Mouse (Mus musculus): ENCODE data around the gene Acod1. TPM values are rescaled to one million over a fixed set of nuclear protein-coding genes. Genes with fewer than 3 reads are reported as not detected.

Acod1 gene
- polyA plus RNA-seq, 2 experiments: 0.06 to 0.08 TPM

GRCm38 (mm10) chr14:103077272-103078005 lies 30.7 kb downstream of the Acod1 start:
- 77% methylated on average over 9 of the region's 9 CpGs for WGBS (ENCODE audit: insufficient replicate concordance)

GRCm38 (mm10) chr14:103078006-103078912 lies 31.5 kb downstream of the Acod1 start:
- Histone ChIP-seq H3K27me3 (ENCODE audit: control insufficient read depth, insufficient read depth, low read length) (no peaks in the 10 kb centered on the region), H3K4me3 (ENCODE audit: insufficient read depth in 1 of 2, low read depth in 2 of 2, low read length in 2 of 2) (no peak overlapping the region), H3K9ac (replicated peaks) (no peak overlapping the region), H3K9me3 (ENCODE audit: control insufficient read depth, low read length) (no peaks in the 10 kb centered on the region), H3K27ac (no peak overlapping the region), H3K4me2 (ENCODE audit: low read depth) (no peak overlapping the region), H3K36me3 (replicated peaks; ENCODE audit: control insufficient read depth, insufficient read depth, low read depth) (peaks cover 34% of the 10 kb centered on the region), H3K4me1 (replicated peaks; ENCODE audit: control insufficient read depth in 2 of 2, insufficient read depth in 2 of 2, low read length in 1 of 2) (no peaks in the 10 kb centered on the region; a peak in 1 of 4 replicates)
- WGBS (ENCODE audit: insufficient replicate concordance): 85% methylated on average over 16 of the region's 16 CpGs
- TF ChIP-seq CTCF (IDR thresholded peaks at IDR 0.05; ENCODE audit: low read depth) (no peak), EP300 (IDR thresholded peaks at IDR 0.05; ENCODE audit: low read depth) (no peak)
- no peak for DNase-seq (ENCODE audit: low read depth in 3 of 3, low spot score in 3 of 3)
- no peak; the same call in 1 of the 2 replicates for ATAC-seq (ENCODE audit: insufficient read depth)

More at GRCm38 (mm10) chr14:103077272-103078005, 30.7 kb downstream of the Acod1 start:
- H3K9me3 ChIP-seq (ENCODE audit: control insufficient read depth, low read length): no peaks in the 10 kb centered on the region
- TF ChIP-seq CTCF (IDR thresholded peaks at IDR 0.05; ENCODE audit: low read depth) (no peak), EP300 (IDR thresholded peaks at IDR 0.05; ENCODE audit: low read depth) (no peak)
- no peak for DNase-seq (ENCODE audit: low read depth in 3 of 3, low spot score in 3 of 3)
- H3K4me2 ChIP-seq (ENCODE audit: low read depth): no peak overlapping the region
- H3K36me3 ChIP-seq (replicated peaks; ENCODE audit: control insufficient read depth, insufficient read depth, low read depth): peaks cover 27% of the 10 kb centered on the region
- ATAC-seq (ENCODE audit: insufficient read depth): no peak
- H3K4me1 ChIP-seq (replicated peaks; ENCODE audit: control insufficient read depth in 2 of 2, insufficient read depth in 2 of 2, low read length in 1 of 2): no peaks in the 10 kb centered on the region; a peak in 1 of 4 replicates
- no peaks in the 10 kb centered on the region for H3K27me3 ChIP-seq (ENCODE audit: control insufficient read depth, insufficient read depth, low read length)
- no peak overlapping the region for H3K4me3 ChIP-seq (ENCODE audit: insufficient read depth in 1 of 2, low read depth in 2 of 2, low read length in 2 of 2)
- no peak overlapping the region for H3K27ac ChIP-seq
- no peak overlapping the region for H3K9ac ChIP-seq (replicated peaks)

GRCm38 (mm10) chr14:103079209-103079977 lies 32.6 kb downstream of the Acod1 start:
- no peak overlapping the region for H3K4me3 ChIP-seq (ENCODE audit: insufficient read depth in 1 of 2, low read depth in 2 of 2, low read length in 2 of 2)
- H3K9me3 ChIP-seq (ENCODE audit: control insufficient read depth, low read length): no peaks in the 10 kb centered on the region
- 87% methylated on average over 9 of the region's 9 CpGs for WGBS (ENCODE audit: insufficient replicate concordance)
- H3K36me3 ChIP-seq (replicated peaks; ENCODE audit: control insufficient read depth, insufficient read depth, low read depth): peaks cover 37% of the 10 kb centered on the region
- H3K27me3 ChIP-seq (ENCODE audit: control insufficient read depth, insufficient read depth, low read length): no peaks in the 10 kb centered on the region
- no peak overlapping the region for H3K27ac ChIP-seq
- ATAC-seq (ENCODE audit: insufficient read depth) (no peak), DNase-seq (ENCODE audit: low read depth in 3 of 3, low spot score in 3 of 3) (no peak)
- no peaks in the 10 kb centered on the region; a peak in 1 of 4 replicates for H3K4me1 ChIP-seq (replicated peaks; ENCODE audit: control insufficient read depth in 2 of 2, insufficient read depth in 2 of 2, low read length in 1 of 2)
- H3K4me2 ChIP-seq (ENCODE audit: low read depth): no peak overlapping the region
- H3K9ac ChIP-seq (replicated peaks): no peak overlapping the region
- TF ChIP-seq CTCF (IDR thresholded peaks at IDR 0.05; ENCODE audit: low read depth) (no peak), EP300 (IDR thresholded peaks at IDR 0.05; ENCODE audit: low read depth) (no peak)

- TF ChIP-seq CTCF (IDR thresholded peaks at IDR 0.05; ENCODE audit: low read depth): no peak
- TF ChIP-seq EP300 (IDR thresholded peaks at IDR 0.05; ENCODE audit: low read depth): no peak
- ATAC-seq (ENCODE audit: insufficient read depth): peak; percentile 46; the same call in 1 of the 2 replicates
- Histone ChIP-seq H3K36me3 (replicated peaks; ENCODE audit: control insufficient read depth, insufficient read depth, low read depth) (peaks cover 35% of the 10 kb centered on the region), H3K4me1 (replicated peaks; ENCODE audit: control insufficient read depth in 2 of 2, insufficient read depth in 2 of 2, low read length in 1 of 2) (peaks cover 24 to 26% of the 10 kb centered on the region in 2 experiments), H3K27ac (peak overlapping the region; percentile 98), H3K9ac (replicated peaks) (peak overlapping the region; percentile 57), H3K27me3 (ENCODE audit: control insufficient read depth, insufficient read depth, low read length) (no peaks in the 10 kb centered on the region), H3K9me3 (ENCODE audit: control insufficient read depth, low read length) (no peaks in the 10 kb centered on the region), H3K4me3 (ENCODE audit: insufficient read depth in 1 of 2, low read depth in 2 of 2, low read length in 2 of 2) (peak overlapping the region in 1 of 2 experiments; percentile 18; a peak in 2 of 4 replicates), H3K4me2 (ENCODE audit: low read depth) (peak overlapping the region; percentile 56)
- WGBS (ENCODE audit: insufficient replicate concordance): 45% methylated on average over 1 of the region's 1 CpGs
- no peak for DNase-seq (ENCODE audit: low read depth in 3 of 3, low spot score in 3 of 3)
Measured at GRCm38 (mm10) chr14:103085840-103086533, 39.2 kb downstream of the Acod1 start.

All from liver, embryonic 14.5 days (tissue).